ENCODE assay signal across 27 mouse cellular contexts in genomic region chr13:50064841-50065240, GRCm38 (mm10).
"Had no signal": no experiment of that assay in that cellular context is flagged by ENCODE, and none has a peak within 500 bp of the region (broad histone marks: within the 10 kb centered on the region; RNA-seq: fewer than 3 reads in every experiment).

No protein-coding gene starts in this region.

- DNase-seq: cerebellum, adult 2 months; cerebellum, adult 8-10 months; cerebellum, adult 9-10 months; cerebellum, adult 9-11 months; cerebellum, postnatal 10 days; cerebellum, postnatal 14 days; cerebellum, postnatal 25 days; cerebellum, postnatal 36 days; embryo, embryonic 11 days; forebrain, postnatal 0 days; gastrocnemius, adult 2 months; gastrocnemius, postnatal 10 days; gastrocnemius, postnatal 14 days; gastrocnemius, postnatal 25 days; gastrocnemius, postnatal 36 days; heart, adult 18-20 months had no signal

- ATAC-seq: forebrain, embryonic 13.5 days; forebrain, embryonic 14.5 days; forebrain, embryonic 15.5 days; forebrain, embryonic 16.5 days; forebrain, postnatal 0 days had no signal

- H3K9ac ChIP-seq: embryonic facial prominence, embryonic 12.5 days; embryonic facial prominence, embryonic 13.5 days; embryonic facial prominence, embryonic 15.5 days; forebrain, embryonic 12.5 days; forebrain, embryonic 13.5 days; forebrain, embryonic 15.5 days; forebrain, postnatal 0 days had no signal

- H3K9me3 ChIP-seq: embryonic facial prominence, embryonic 12.5 days; embryonic facial prominence, embryonic 13.5 days; embryonic facial prominence, embryonic 15.5 days; forebrain, embryonic 12.5 days; forebrain, embryonic 13.5 days; forebrain, embryonic 15.5 days had no signal

- H3K27me3 ChIP-seq: embryonic facial prominence, embryonic 12.5 days; embryonic facial prominence, embryonic 13.5 days; embryonic facial prominence, embryonic 15.5 days; forebrain, embryonic 12.5 days; forebrain, embryonic 13.5 days; forebrain, embryonic 15.5 days had no signal

- H3K36me3 ChIP-seq: embryonic facial prominence, embryonic 10.5 days; embryonic facial prominence, embryonic 12.5 days; embryonic facial prominence, embryonic 13.5 days; embryonic facial prominence, embryonic 15.5 days; forebrain, embryonic 12.5 days; forebrain, embryonic 15.5 days had no signal

- H3K4me3 ChIP-seq: embryonic facial prominence, embryonic 10.5 days; embryonic facial prominence, embryonic 12.5 days; embryonic facial prominence, embryonic 13.5 days; embryonic facial prominence, embryonic 15.5 days; erythroblast, embryonic 14.5 days; forebrain, embryonic 12.5 days; forebrain, embryonic 13.5 days; forebrain, embryonic 15.5 days; gastrocnemius, adult 2 months had no signal

- H3K27ac ChIP-seq: embryonic facial prominence, embryonic 10.5 days; embryonic facial prominence, embryonic 12.5 days; embryonic facial prominence, embryonic 13.5 days; embryonic facial prominence, embryonic 15.5 days; forebrain, embryonic 12.5 days; forebrain, embryonic 13.5 days; forebrain, embryonic 15.5 days; gastrocnemius, adult 2 months had no signal

- H3K4me2 ChIP-seq: embryonic facial prominence, embryonic 12.5 days; embryonic facial prominence, embryonic 13.5 days; embryonic facial prominence, embryonic 15.5 days; forebrain, embryonic 12.5 days; forebrain, embryonic 13.5 days; forebrain, embryonic 15.5 days; heart, embryonic 11.5 days had no signal

- H3K4me1 ChIP-seq: embryonic facial prominence, embryonic 10.5 days; embryonic facial prominence, embryonic 12.5 days; embryonic facial prominence, embryonic 13.5 days; embryonic facial prominence, embryonic 15.5 days; forebrain, embryonic 12.5 days; forebrain, embryonic 13.5 days; forebrain, embryonic 15.5 days had no signal
